20 mouse cellular contexts compared by ENCODE assay signal in genomic region chr1:19543011-19543410, GRCm38 (mm10).
DNase-seq lines count a peak whose midpoint lies in the region; ATAC-seq and TF ChIP-seq lines count a peak whose summit lies in the region.
"Had no signal": no experiment of that assay in that cellular context is flagged by ENCODE, and none has a peak within 500 bp of the region (broad histone marks: within the 10 kb centered on the region; RNA-seq: fewer than 3 reads in every experiment).

No protein-coding gene starts in this region.

- no peaks in the 10 kb centered on the region for H3K9me3 ChIP-seq in intestine, embryonic 15.5 days
- no peaks in the 10 kb centered on the region for H3K9me3 ChIP-seq in intestine, postnatal 0 days (ENCODE audit: control insufficient read depth)
- no peaks in the 10 kb centered on the region for H3K9me3 ChIP-seq in intestine, embryonic 16.5 days (ENCODE audit: control insufficient read depth, low read length)

- DNase-seq in c-Kit-positive CD71-positive TER-119-positive erythroid progenitor cells, embryonic 14.5 days (ENCODE audit: low spot score) = no peak
- DNase-seq: adrenal gland, adult 2 months; adrenal gland, adult 8-10 months; adrenal gland, postnatal 10 days; adrenal gland, postnatal 14 days; adrenal gland, postnatal 25 days; adrenal gland, postnatal 36 days; B cell, adult 2 months; cerebellum, adult 11 months; cerebellum, adult 11-12 months; cerebellum, adult 18-20 months; cerebellum, adult 2 months had no signal

- no peaks in the 10 kb centered on the region for H3K36me3 ChIP-seq in intestine, embryonic 15.5 days
- no peaks in the 10 kb centered on the region for H3K36me3 ChIP-seq in intestine, postnatal 0 days (ENCODE audit: control insufficient read depth, insufficient read depth)
- H3K36me3 ChIP-seq in intestine, embryonic 16.5 days (ENCODE audit: control insufficient read depth, insufficient read depth, low read length) = no peaks in the 10 kb centered on the region
- H3K36me3 ChIP-seq: G1E had no signal

- peak; percentile 86 for ATAC-seq in intestine, embryonic 15.5 days
- no peak for ATAC-seq in intestine, postnatal 0 days
- ATAC-seq in intestine, embryonic 16.5 days = peak; percentile 93
- ATAC-seq: activated CD4-positive, CD25-positive, alpha-beta regulatory T cell, adult 4 months; CD4-positive, CD25-positive, alpha-beta regulatory T cell, adult 4 months; Patski had no signal

- H3K9ac ChIP-seq in intestine, embryonic 15.5 days = no peak overlapping the region
- H3K9ac ChIP-seq in intestine, postnatal 0 days (ENCODE audit: low read depth, low read length) = no peak overlapping the region
- no peak overlapping the region for H3K9ac ChIP-seq in intestine, embryonic 16.5 days (ENCODE audit: low read depth, low read length)

- no peak overlapping the region for H3K27ac ChIP-seq in intestine, embryonic 15.5 days
- no peak overlapping the region for H3K27ac ChIP-seq in intestine, postnatal 0 days (ENCODE audit: low read depth, low read length)
- H3K27ac ChIP-seq in intestine, embryonic 16.5 days (ENCODE audit: low read length) = no peak overlapping the region

- H3K4me1 ChIP-seq in intestine, embryonic 15.5 days (replicated peaks) = no peaks in the 10 kb centered on the region
- H3K4me1 ChIP-seq in intestine, postnatal 0 days (replicated peaks; ENCODE audit: control insufficient read depth, insufficient read depth, low read length) = 0 out of 2 replicates have a peak, but pooled peaks cover 2% of the 10 kb centered on the region
- no peaks in the 10 kb centered on the region for H3K4me1 ChIP-seq in intestine, embryonic 16.5 days (ENCODE audit: control insufficient read depth, insufficient read depth, low read length)

- H3K4me3 ChIP-seq in intestine, embryonic 15.5 days (replicated peaks) = no peak overlapping the region
- H3K4me3 ChIP-seq in intestine, postnatal 0 days (ENCODE audit: low read depth, low read length) = no peak overlapping the region
- no peak overlapping the region for H3K4me3 ChIP-seq in intestine, embryonic 16.5 days (ENCODE audit: low read length)

- H3K27me3 ChIP-seq in intestine, embryonic 15.5 days (replicated peaks) = no peaks in the 10 kb centered on the region
- no peaks in the 10 kb centered on the region for H3K27me3 ChIP-seq in intestine, postnatal 0 days (replicated peaks; ENCODE audit: control insufficient read depth, insufficient read depth, low read length)
- no peaks in the 10 kb centered on the region for H3K27me3 ChIP-seq in intestine, embryonic 16.5 days (replicated peaks; ENCODE audit: control insufficient read depth, insufficient read depth, low read length)
- H3K27me3 ChIP-seq: CH12.LX, Patski had no signal

- H3K4me2 ChIP-seq in intestine, embryonic 15.5 days (replicated peaks) = no peak overlapping the region
- H3K4me2 ChIP-seq in intestine, postnatal 0 days (replicated peaks; ENCODE audit: low read depth) = no peak overlapping the region
- no peak overlapping the region for H3K4me2 ChIP-seq in intestine, embryonic 16.5 days (ENCODE audit: low read depth, low read length)

- WGBS in intestine, embryonic 15.5 days = 45% methylated on average over 1 of the region's 1 CpGs
- WGBS in intestine, postnatal 0 days = 26% methylated on average over 1 of the region's 1 CpGs
- 56% methylated on average over 1 of the region's 1 CpGs for WGBS in intestine, embryonic 16.5 days

- TF ChIP-seq CTCF in intestine, postnatal 0 days (IDR thresholded peaks at IDR 0.05; ENCODE audit: low read depth) = no peak
